In the genomic region with DNA sequence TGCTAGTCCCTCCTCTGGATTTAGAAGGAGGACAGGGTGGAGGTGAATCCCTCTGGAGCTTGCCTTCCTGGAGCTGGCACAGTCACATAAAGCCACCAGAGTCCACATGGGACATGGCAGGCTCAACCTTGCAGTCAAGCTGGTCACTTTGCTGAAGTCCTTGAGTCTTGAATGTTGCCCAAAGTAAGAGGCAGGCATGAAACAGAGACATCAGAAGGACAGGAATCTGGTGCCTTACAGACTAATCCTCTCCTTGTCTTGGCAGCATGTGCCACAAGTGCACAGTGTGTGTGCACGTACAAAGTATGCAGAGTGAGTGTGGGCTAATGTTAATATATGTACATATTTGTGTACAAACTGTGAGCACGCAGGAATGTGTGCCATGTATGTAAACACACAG, we compare ENCODE assay signal across 19 mouse cellular contexts.
"Had no signal": no experiment of that assay in that cellular context is flagged by ENCODE, and none has a peak within 500 bp of the region (broad histone marks: within the 10 kb centered on the region; RNA-seq: fewer than 3 reads in every experiment).

No protein-coding gene starts in this region.

- H3K36me3 ChIP-seq: midbrain, embryonic 15.5 days had no signal

- H3K9ac ChIP-seq: liver, embryonic 15.5 days; liver, postnatal 0 days; lung, embryonic 15.5 days; midbrain, embryonic 13.5 days; midbrain, embryonic 15.5 days; neural tube, embryonic 12.5 days; stomach, embryonic 15.5 days had no signal

- H3K27ac ChIP-seq: liver, embryonic 15.5 days; lung, embryonic 15.5 days; macrophage; midbrain, embryonic 13.5 days; midbrain, embryonic 15.5 days; neural tube, embryonic 12.5 days; stomach, embryonic 15.5 days; stomach, postnatal 0 days had no signal

- H3K9me3 ChIP-seq: liver, embryonic 15.5 days; lung, embryonic 15.5 days; megakaryocyte, embryonic 14.5 days; midbrain, embryonic 13.5 days; midbrain, embryonic 15.5 days; neural tube, embryonic 12.5 days; stomach, embryonic 15.5 days had no signal

- H3K27me3 ChIP-seq: liver, embryonic 15.5 days; lung, embryonic 15.5 days; megakaryocyte, embryonic 14.5 days; midbrain, embryonic 13.5 days; midbrain, embryonic 15.5 days; neural tube, embryonic 12.5 days; stomach, embryonic 15.5 days had no signal

- H3K4me1 ChIP-seq: liver, embryonic 15.5 days; lung, embryonic 15.5 days; midbrain, embryonic 13.5 days; midbrain, embryonic 15.5 days; neural tube, embryonic 12.5 days; stomach, embryonic 15.5 days had no signal

- H3K4me3 ChIP-seq: liver, embryonic 15.5 days; lung, embryonic 15.5 days; megakaryocyte, embryonic 14.5 days; midbrain, embryonic 13.5 days; midbrain, embryonic 15.5 days; neural tube, embryonic 12.5 days; stomach, embryonic 15.5 days had no signal

- ATAC-seq: liver, postnatal 0 days; lung, postnatal 0 days; midbrain, embryonic 13.5 days; midbrain, embryonic 15.5 days had no signal

- DNase-seq: liver, postnatal 0 days; lung, adult 2 months; lung, postnatal 14 days; lung, postnatal 36 days; right cerebral cortex, postnatal 14 days; thymus, adult 2 months; thymus, postnatal 25 days; thymus, postnatal 4 days had no signal

- H3K4me2 ChIP-seq: liver, embryonic 15.5 days; lung, embryonic 15.5 days; midbrain, embryonic 11.5 days; midbrain, embryonic 13.5 days; midbrain, embryonic 15.5 days; neural tube, embryonic 12.5 days; stomach, embryonic 15.5 days had no signal
